Mouse (Mus musculus): ENCODE results near the gene Itpkb. TPM values are rescaled to one million over a fixed set of nuclear protein-coding genes. Genes with fewer than 3 reads are reported as not detected.
A peak's percentile ranks its signal among the peaks of the same experiment; 100 is the strongest.
"Not testable (repeated sequence)": the region's sequence is repeated elsewhere in the genome, so short reads cannot be mapped to it uniquely, and the experiment has no call there.

The Itpkb gene
- total RNA-seq, 2 experiments from 2014 or later, result 14.0 to 14.3 TPM

GRCm38 (mm10) chr1:180387750-180388480 lies 57.6 kb downstream of the Itpkb start:
- intact Hi-C loops (cut with DNase I), result loop anchor here (5.0 kb wide), 2 partner anchors 56 to 121 kb away; partner anchors contain the start of gene Itpkb
- DNase-seq (ENCODE audit: low spot score in 2 of 2), result no peak

GRCm38 (mm10) chr1:180388481-180388880 lies 58.2 kb downstream of the Itpkb start:
- DNase-seq (ENCODE audit: low spot score in 2 of 2), result no peak
- intact Hi-C loops (cut with DNase I), result loop anchor here (5.0 kb wide), 2 partner anchors 56 to 121 kb away; partner anchors contain the start of gene Itpkb

- intact Hi-C loops (cut with DNase I), result loop anchor here (5.0 kb wide), 2 partner anchors 57 to 122 kb away; partner anchors contain the start of gene Itpkb
- not testable (repeated sequence) for DNase-seq (ENCODE audit: low spot score in 2 of 2)
Observed at GRCm38 (mm10) chr1:180389213-180389760, 59.0 kb downstream of the Itpkb start.

GRCm38 (mm10) chr1:180390321-180390731 lies 60.0 kb downstream of the Itpkb start:
- intact Hi-C loops (cut with DNase I), result no loop called here
- DNase-seq (ENCODE audit: low spot score in 2 of 2), result no peak

- intact Hi-C loops (cut with DNase I), result no loop called here
- no peak for DNase-seq (ENCODE audit: low spot score in 2 of 2)
Observed at GRCm38 (mm10) chr1:180390746-180391574, 60.7 kb downstream of the Itpkb start.

GRCm38 (mm10) chr1:180391575-180391945 lies 61.3 kb downstream of the Itpkb start:
- DNase-seq (ENCODE audit: low spot score in 2 of 2), result no peak
- intact Hi-C loops (cut with DNase I), result no loop called here

- no peak for DNase-seq (ENCODE audit: low spot score in 2 of 2)
- intact Hi-C loops (cut with DNase I), result no loop called here
Observed at GRCm38 (mm10) chr1:180392137-180392798, 62.0 kb downstream of the Itpkb start.

- intact Hi-C loops (cut with DNase I), result no loop called here
- DNase-seq (ENCODE audit: low spot score in 2 of 2), result no peak
Observed at GRCm38 (mm10) chr1:180393017-180393797, 62.9 kb downstream of the Itpkb start.

GRCm38 (mm10) chr1:180393873-180394272 lies 63.6 kb downstream of the Itpkb start:
- no peak for DNase-seq (ENCODE audit: low spot score in 2 of 2)
- intact Hi-C loops (cut with DNase I), result no loop called here

GRCm38 (mm10) chr1:180397734-180398133 lies 67.4 kb downstream of the Itpkb start:
- intact Hi-C loops (cut with DNase I), result no loop called here
- no peak for DNase-seq (ENCODE audit: low spot score in 2 of 2)

- DNase-seq (ENCODE audit: low spot score in 2 of 2), result no peak
- intact Hi-C loops (cut with DNase I), result no loop called here
Observed at GRCm38 (mm10) chr1:180398446-180398845, 68.2 kb downstream of the Itpkb start.

- no peak for DNase-seq (ENCODE audit: low spot score in 2 of 2)
- intact Hi-C loops (cut with DNase I), result no loop called here
Observed at GRCm38 (mm10) chr1:180400691-180401455, 70.6 kb downstream of the Itpkb start.

- intact Hi-C loops (cut with DNase I), result no loop called here
Observed at GRCm38 (mm10) chr1:180401725-180402124, 71.4 kb downstream of the Itpkb start.

GRCm38 (mm10) chr1:180402481-180403081 lies 72.3 kb downstream of the Itpkb start:
- DNase-seq (ENCODE audit: low spot score in 2 of 2), result no peak
- intact Hi-C loops (cut with DNase I), result no loop called here

More at GRCm38 (mm10) chr1:180401725-180402124, 71.4 kb downstream of the Itpkb start:
- DNase-seq (ENCODE audit: low spot score in 2 of 2), result no peak

- intact Hi-C loops (cut with DNase I), result no loop called here
- no peak for DNase-seq (ENCODE audit: low spot score in 2 of 2)
Observed at GRCm38 (mm10) chr1:180403357-180403693, 73.0 kb downstream of the Itpkb start.

- peak in 1 of 2 experiments; percentile 37 for DNase-seq (ENCODE audit: low spot score in 2 of 2)
- intact Hi-C loops (cut with DNase I), result no loop called here
Observed at GRCm38 (mm10) chr1:180403694-180404606, 73.7 kb downstream of the Itpkb start.

GRCm38 (mm10) chr1:180404706-180405105 lies 74.4 kb downstream of the Itpkb start:
- DNase-seq (ENCODE audit: low spot score in 2 of 2), result no peak
- intact Hi-C loops (cut with DNase I), result loop anchor here (5.0 kb wide), 1 partner anchor 72 kb away; the partner anchor contains the start of gene Itpkb
